Mouse (Mus musculus) liver, embryonic 14.5 days (tissue): ENCODE results near the gene Iqschfp. TPM values are rescaled to one million over a fixed set of nuclear protein-coding genes. Genes with fewer than 3 reads are reported as not detected.

Experiments
- ATAC-seq: fragments of 200-750 bp; cut with Nextera tagmentation; 2 replicates; pipeline ENCODE4 v1.8.0; 2017; ENCODE audit warnings: moderate number of reproducible peaks, mild to moderate bottlenecking, moderate library complexity; ENCODE audit not compliant: insufficient read depth
- DNase-seq, 3 experiments: peaks; one replicate each; pipeline ENCODE4 v3.0.0-alpha.2; 2012 to 2013; ENCODE audit warnings: low read depth in 3 of 3, low spot score in 3 of 3
- H3K27ac ChIP-seq: fragments of 300-500 bp; sonication (generic); 2 replicates; pipeline ENCODE4 v1.5.1; 2014; ENCODE audit warnings: moderate library complexity, mild to moderate bottlenecking, control low read depth, inconsistent platforms
- H3K27me3 ChIP-seq: fragments of 300-500 bp; sonication (generic); 2 replicates; pipeline ENCODE4 v1.6.1; 2014; ENCODE audit warnings: mild to moderate bottlenecking, low read length, moderate library complexity; ENCODE audit not compliant: control insufficient read depth, insufficient read depth
- H3K36me3 ChIP-seq: fragments of 300-500 bp; sonication (generic); replicated peaks from 2 replicates; pipeline ENCODE4 v1.6.1; 2014; ENCODE audit warnings: low read depth; ENCODE audit not compliant: control insufficient read depth, insufficient read depth
- H3K4me1 ChIP-seq, 2 experiments: fragments of 200-500 bp in 1 of 2; fragments of 300-500 bp in 1 of 2; sonication (generic) in 1 of 2; replicated peaks; 2 replicates each; pipeline ENCODE4 v1.6.1; 2012 to 2014; ENCODE audit warnings: antibody characterized with exemption in 1 of 2, inconsistent platforms in 1 of 2, low read length in 1 of 2; ENCODE audit not compliant: control insufficient read depth in 2 of 2, insufficient read depth in 2 of 2
- H3K4me2 ChIP-seq: fragments of 300-500 bp; sonication (generic); 2 replicates; pipeline ENCODE4 v1.6.1; 2014; ENCODE audit warnings: low read depth, mild to moderate bottlenecking, control low read depth, moderate library complexity
- H3K4me3 ChIP-seq, 2 experiments: fragments of 200-500 bp in 1 of 2; fragments of 300-500 bp in 1 of 2; sonication (generic) in 1 of 2; 2 replicates each; pipeline ENCODE4 v1.5.1; 2012 to 2014; ENCODE audit warnings: low read depth in 2 of 2, low read length in 2 of 2, mild to moderate bottlenecking in 2 of 2, control low read depth in 1 of 2, inconsistent platforms in 1 of 2, moderate library complexity in 1 of 2; ENCODE audit not compliant: insufficient read depth in 1 of 2
- H3K9ac ChIP-seq: fragments of 300-500 bp; sonication (generic); replicated peaks from 2 replicates; pipeline ENCODE4 v1.6.1; 2014; ENCODE audit warnings: mild to moderate bottlenecking, control low read depth, moderate library complexity
- H3K9me3 ChIP-seq: fragments of 300-500 bp; sonication (generic); 2 replicates; pipeline ENCODE4 v1.6.1; 2016; ENCODE audit warnings: low read length, mixed read lengths; ENCODE audit not compliant: control insufficient read depth
- CTCF ChIP-seq: IDR thresholded peaks from 2 replicates; pipeline ENCODE4 v1.5.1; 2016; ENCODE audit warnings: antibody characterized with exemption, low read depth, control low read depth
- EP300 ChIP-seq: IDR thresholded peaks from 2 replicates; pipeline ENCODE4 v1.6.1; 2016; ENCODE audit warnings: antibody characterized with exemption, low read depth
- WGBS: fragments of 180-500 bp; shearing (Covaris S2); extraction: QIAGEN DNeasy Blood & Tissue Kit; methylation state at CpG from one replicate; pipeline ENCODE4 v1.1.7; 2014; ENCODE audit not compliant: insufficient replicate concordance; 5-methylcytosine and 5-hydroxymethylcytosine counted together
- polyA plus RNA-seq, 2 experiments: library from polyadenylated mRNA; depleted of rRNA in 1 of 2; stranded (reverse) in 1 of 2; unstranded in 1 of 2; fragments of >200 nt; fragmentation: Nextera tagmentation in 1 of 2; extraction: Ambion mirVana in 1 of 2; gene quantifications; 2 replicates each; pipeline versions ENCODE4 v1.2.1 to v1.2.3; 2012 to 2014

Iqschfp gene
- polyA plus RNA-seq, 2 experiments = not detected

DNA sequence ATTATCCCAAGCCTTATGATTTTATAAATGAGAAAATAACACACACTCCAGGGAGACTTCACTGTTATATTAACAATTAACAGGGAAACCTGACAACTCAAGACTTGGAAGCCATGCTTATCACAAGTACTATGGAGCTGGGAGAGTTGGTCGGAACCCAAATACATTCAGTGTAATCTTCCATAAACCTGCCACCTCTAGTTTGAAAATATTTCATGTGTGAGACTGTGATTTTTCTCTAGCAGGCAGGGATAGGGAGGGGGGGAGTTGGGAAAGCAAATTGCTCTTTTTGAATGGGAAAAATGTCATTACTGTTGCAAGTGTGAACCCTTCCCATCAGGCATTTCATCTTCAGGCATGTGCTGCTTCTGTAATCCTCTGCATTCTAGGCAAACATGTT is 304.9 kb downstream of the Iqschfp start:
- WGBS = 57% methylated on average over 1 of the region's 1 CpGs
- ATAC-seq (no peak), DNase-seq (no peak)
- TF ChIP-seq EP300 (no peak), CTCF (no peak)
- Histone ChIP-seq H3K4me3 (no peak overlapping the region), H3K27ac (no peak overlapping the region), H3K27me3 (no peaks in the 10 kb centered on the region), H3K9me3 (no peaks in the 10 kb centered on the region), H3K9ac (no peak overlapping the region), H3K4me1 (no peaks in the 10 kb centered on the region), H3K4me2 (no peak overlapping the region), H3K36me3 (no peaks in the 10 kb centered on the region)

DNA sequence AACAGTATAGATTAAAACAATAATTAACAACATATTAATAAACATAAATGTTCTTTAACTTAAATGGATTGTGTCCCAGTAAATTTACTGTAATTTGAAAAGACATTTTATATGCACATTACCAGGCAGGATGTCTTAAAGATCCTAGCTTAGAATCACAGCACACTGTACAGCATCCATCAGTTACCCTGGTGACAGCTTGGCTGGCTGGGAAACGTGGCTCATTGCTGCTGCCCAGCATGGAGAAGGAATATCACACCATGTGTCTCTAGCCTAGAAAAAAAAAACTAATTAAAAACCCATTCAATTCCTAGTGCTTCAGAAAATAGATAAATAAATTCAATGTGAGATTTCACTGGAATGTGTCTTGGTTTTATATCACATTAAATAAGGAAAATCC is 309.2 kb downstream of the Iqschfp start:
- no peak for ATAC-seq
- H3K4me2 ChIP-seq = no peak overlapping the region
- no peaks in the 10 kb centered on the region for H3K9me3 ChIP-seq
- no peaks in the 10 kb centered on the region for H3K27me3 ChIP-seq
- WGBS = 31% methylated on average over 1 of the region's 1 CpGs
- H3K4me1 ChIP-seq = no peaks in the 10 kb centered on the region
- no peak overlapping the region for H3K9ac ChIP-seq
- DNase-seq = no peak
- H3K4me3 ChIP-seq = no peak overlapping the region
- no peak overlapping the region for H3K27ac ChIP-seq
- no peaks in the 10 kb centered on the region for H3K36me3 ChIP-seq
- TF ChIP-seq EP300 (no peak), CTCF (no peak)

DNA sequence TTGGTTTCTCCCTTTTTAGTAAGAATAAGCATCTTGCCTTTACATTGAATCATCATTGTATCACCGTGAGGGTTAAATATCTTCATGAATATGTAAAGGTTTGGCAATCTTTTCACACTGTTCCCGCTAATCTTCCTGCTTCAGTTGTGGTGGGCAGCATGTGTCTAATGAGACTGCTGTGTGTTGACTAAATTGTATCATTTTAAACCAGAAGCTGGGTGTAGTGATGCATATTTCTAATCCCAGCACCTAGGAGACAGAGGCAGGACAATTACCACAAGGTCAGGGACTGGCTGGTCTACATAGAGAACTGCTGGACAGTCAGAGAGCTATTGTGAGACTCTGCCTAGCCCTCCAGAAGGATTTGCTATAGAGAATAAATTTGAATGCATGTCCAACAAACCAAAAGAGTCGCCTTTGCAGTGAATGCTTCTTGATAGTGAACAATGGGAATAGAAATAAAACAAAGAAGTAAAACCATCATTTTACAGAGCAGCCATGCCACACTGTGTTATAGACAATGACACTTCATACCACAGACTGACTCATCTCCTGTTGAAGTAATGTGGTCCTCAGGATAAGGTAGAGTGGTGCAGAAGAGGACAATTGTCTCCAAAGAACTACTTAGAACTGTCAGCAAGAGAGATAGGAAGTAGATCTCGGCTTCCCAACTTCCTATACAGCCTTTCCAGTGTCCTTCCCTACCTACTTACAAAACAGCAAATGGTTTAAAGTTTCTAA is 310.3 kb downstream of the Iqschfp start:
- Histone ChIP-seq H3K4me3 (no peak overlapping the region), H3K4me2 (no peak overlapping the region), H3K9me3 (no peaks in the 10 kb centered on the region), H3K27me3 (no peaks in the 10 kb centered on the region), H3K36me3 (no peaks in the 10 kb centered on the region), H3K27ac (no peak overlapping the region), H3K9ac (no peak overlapping the region), H3K4me1 (no peaks in the 10 kb centered on the region)
- 41% methylated on average over 4 of the region's 4 CpGs for WGBS
- ATAC-seq = no peak
- TF ChIP-seq EP300 (no peak), CTCF (no peak)
- no peak for DNase-seq

- Histone ChIP-seq H3K4me3 (no peak overlapping the region), H3K4me1 (no peaks in the 10 kb centered on the region), H3K9ac (no peak overlapping the region), H3K4me2 (no peak overlapping the region), H3K27me3 (no peaks in the 10 kb centered on the region), H3K9me3 (no peaks in the 10 kb centered on the region), H3K36me3 (no peaks in the 10 kb centered on the region), H3K27ac (no peak overlapping the region)
- TF ChIP-seq EP300 = no peak
- no peak for TF ChIP-seq CTCF
- ATAC-seq (no peak), DNase-seq (no peak)
- 50% methylated on average over 4 of the region's 4 CpGs for WGBS
Observed at GRCm38 (mm10) chr3:68203934-68204467, 312.0 kb downstream of the Iqschfp start.

DNA sequence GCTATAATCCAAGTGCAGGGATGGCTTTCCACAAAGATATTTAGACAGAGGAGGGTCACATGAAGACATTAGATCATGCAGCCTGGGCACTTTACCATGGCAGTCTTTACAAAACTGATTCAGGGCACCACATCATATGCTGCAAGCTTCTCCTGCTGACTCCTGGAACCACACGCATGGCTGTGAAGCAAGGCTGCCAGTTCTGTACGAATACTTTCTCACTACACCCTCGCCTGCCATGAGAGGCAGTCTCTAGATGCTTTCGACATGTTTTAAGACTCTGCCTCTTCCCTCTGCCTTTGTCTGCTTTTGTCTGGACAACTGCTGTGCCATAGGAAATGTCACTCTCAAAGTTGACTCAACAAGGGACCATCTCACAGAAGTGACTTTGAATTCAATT is 318.4 kb downstream of the Iqschfp start:
- no peaks in the 10 kb centered on the region for H3K36me3 ChIP-seq
- 58% methylated on average over 4 of the region's 4 CpGs for WGBS
- no peaks in the 10 kb centered on the region for H3K27me3 ChIP-seq
- H3K9me3 ChIP-seq = no peaks in the 10 kb centered on the region
- no peak overlapping the region for H3K9ac ChIP-seq
- DNase-seq (no peak), ATAC-seq (no peak)
- no peaks in the 10 kb centered on the region for H3K4me1 ChIP-seq
- no peak overlapping the region for H3K27ac ChIP-seq
- H3K4me3 ChIP-seq = no peak overlapping the region
- TF ChIP-seq CTCF (no peak), EP300 (no peak)
- no peak overlapping the region for H3K4me2 ChIP-seq
